Mouse (Mus musculus) neural tube, embryonic 13.5 days (tissue): Measurements from ENCODE around the gene Ropn1. TPM values are rescaled to one million over a fixed set of nuclear protein-coding genes. Genes with fewer than 3 reads are reported as not detected.
A peak's percentile ranks its signal among the peaks of the same experiment; 100 is the strongest.

Experiments used
- ATAC-seq: fragments of 200-750 bp; cut with Nextera tagmentation; 2 replicates; pipeline ENCODE4 v1.8.0; 2017; ENCODE audit warnings: low read depth, mild to moderate bottlenecking, moderate TSS enrichment, moderate library complexity
- H3K27ac ChIP-seq: fragments of 300-500 bp; sonication (generic); replicated peaks from 2 replicates; pipeline ENCODE4 v1.5.1; 2015; ENCODE audit warnings: moderate library complexity, mild to moderate bottlenecking, inconsistent platforms
- H3K27me3 ChIP-seq: fragments of 300-500 bp; sonication (generic); 2 replicates; pipeline ENCODE4 v1.6.1; 2015; ENCODE audit warnings: mild to moderate bottlenecking, inconsistent platforms
- H3K36me3 ChIP-seq: fragments of 300-500 bp; sonication (generic); 2 replicates; pipeline ENCODE4 v1.6.1; 2015; ENCODE audit warnings: mild to moderate bottlenecking, inconsistent platforms
- H3K4me1 ChIP-seq: fragments of 300-500 bp; sonication (generic); replicated peaks from 2 replicates; pipeline ENCODE4 v1.6.1; 2015; ENCODE audit warnings: inconsistent platforms
- H3K4me2 ChIP-seq: fragments of 300-500 bp; sonication (generic); 2 replicates; pipeline ENCODE4 v1.6.1; 2015; ENCODE audit warnings: inconsistent platforms, mild to moderate bottlenecking, moderate library complexity
- H3K4me3 ChIP-seq: fragments of 300-500 bp; sonication (generic); 2 replicates; pipeline ENCODE4 v1.5.1; 2015; ENCODE audit warnings: mild to moderate bottlenecking, inconsistent platforms
- H3K9ac ChIP-seq: fragments of 300-500 bp; sonication (generic); 2 replicates; pipeline ENCODE4 v1.6.1; 2015; ENCODE audit warnings: moderate library complexity, mild to moderate bottlenecking, inconsistent platforms
- H3K9me3 ChIP-seq: fragments of 300-500 bp; sonication (generic); 2 replicates; pipeline ENCODE4 v1.6.1; 2016; ENCODE audit warnings: inconsistent platforms
- WGBS: fragments of 180-500 bp; shearing (Covaris S2); methylation state at CpG from one replicate; pipeline ENCODE4 v1.1.7; 2015; 5-methylcytosine and 5-hydroxymethylcytosine counted together
- polyA plus RNA-seq: library from polyadenylated mRNA; unstranded; fragments of >200 nt; fragmentation: Nextera tagmentation; extraction: Ambion mirVana; gene quantifications from 2 replicates; pipeline ENCODE4 v1.2.1, GENCODE M21; 2015

The Ropn1 gene
- polyA plus RNA-seq, 1 experiment from 2014 or later, result not detected

- H3K4me3 ChIP-seq, result peak overlapping the region; percentile 34
- 27% methylated on average over 5 of the region's 5 CpGs for WGBS
- H3K9me3 ChIP-seq, result no peaks in the 10 kb centered on the region
- H3K27me3 ChIP-seq, result peaks cover 12% of the 10 kb centered on the region
- H3K4me1 ChIP-seq, result peaks cover 13% of the 10 kb centered on the region
- H3K27ac ChIP-seq, result no peak overlapping the region
- H3K4me2 ChIP-seq, result peak overlapping the region; percentile 57
- peak overlapping the region; percentile 53 for H3K9ac ChIP-seq
- no peak for ATAC-seq
- H3K36me3 ChIP-seq, result no peaks in the 10 kb centered on the region
Measured at GRCm38 (mm10) chr16:34657983-34658382, 8.3 kb downstream of the Ropn1 start.

DNA sequence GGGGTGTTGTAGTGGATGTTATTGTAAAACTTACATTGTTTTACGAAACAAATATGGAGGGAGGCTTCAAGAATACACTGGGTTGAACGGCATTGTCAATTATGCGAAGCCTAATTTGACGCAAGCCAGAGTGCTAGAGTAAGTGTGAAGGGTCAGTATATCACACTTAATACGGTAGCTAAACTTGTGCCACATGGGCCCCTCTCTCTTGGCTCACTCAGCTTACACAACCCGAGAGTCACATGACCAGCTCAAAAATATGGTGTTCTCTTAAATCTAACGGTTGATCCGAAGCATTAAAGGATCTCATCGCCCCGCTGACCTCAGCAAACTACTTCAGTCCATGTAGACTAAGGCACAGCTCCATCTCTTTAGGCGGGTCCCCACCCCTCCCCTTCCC is 8.7 kb downstream of the Ropn1 start:
- H3K36me3 ChIP-seq, result no peaks in the 10 kb centered on the region
- H3K27ac ChIP-seq, result no peak overlapping the region
- H3K4me1 ChIP-seq, result peaks cover 13% of the 10 kb centered on the region
- H3K9ac ChIP-seq, result no peak overlapping the region
- ATAC-seq, result no peak; the same call in 1 of the 2 replicates
- 49% methylated on average over 11 of the region's 11 CpGs for WGBS
- peak overlapping the region; percentile 57 for H3K4me2 ChIP-seq
- no peak overlapping the region for H3K4me3 ChIP-seq
- H3K9me3 ChIP-seq, result no peaks in the 10 kb centered on the region
- peaks cover 12% of the 10 kb centered on the region for H3K27me3 ChIP-seq

GRCm38 (mm10) chr16:34664553-34664952 is 14.8 kb downstream of the Ropn1 start:
- no peak overlapping the region for H3K27ac ChIP-seq
- no peaks in the 10 kb centered on the region for H3K9me3 ChIP-seq
- H3K36me3 ChIP-seq, result no peaks in the 10 kb centered on the region
- no peak overlapping the region for H3K4me3 ChIP-seq
- ATAC-seq, result no peak
- no peak overlapping the region for H3K9ac ChIP-seq
- H3K27me3 ChIP-seq, result peaks cover 34% of the 10 kb centered on the region
- 72% methylated on average over 3 of the region's 3 CpGs for WGBS
- H3K4me2 ChIP-seq, result no peak overlapping the region
- peaks cover 10% of the 10 kb centered on the region for H3K4me1 ChIP-seq

GRCm38 (mm10) chr16:34667031-34667726 is 17.5 kb downstream of the Ropn1 start:
- Histone ChIP-seq H3K36me3 (no peaks in the 10 kb centered on the region), H3K4me2 (peak overlapping the region; percentile 45), H3K9me3 (no peaks in the 10 kb centered on the region), H3K4me3 (peak overlapping the region; percentile 3; the same call in 1 of the 2 replicates), H3K9ac (no peak overlapping the region), H3K4me1 (peaks cover 10% of the 10 kb centered on the region), H3K27me3 (peaks cover 42% of the 10 kb centered on the region), H3K27ac (no peak overlapping the region)
- peak; percentile 80 for ATAC-seq
- WGBS, result 3% methylated on average over 20 of the region's 20 CpGs

GRCm38 (mm10) chr16:34668341-34668740 is 18.6 kb downstream of the Ropn1 start:
- H3K4me3 ChIP-seq, result no peak overlapping the region
- 62% methylated on average over 9 of the region's 9 CpGs for WGBS

DNA sequence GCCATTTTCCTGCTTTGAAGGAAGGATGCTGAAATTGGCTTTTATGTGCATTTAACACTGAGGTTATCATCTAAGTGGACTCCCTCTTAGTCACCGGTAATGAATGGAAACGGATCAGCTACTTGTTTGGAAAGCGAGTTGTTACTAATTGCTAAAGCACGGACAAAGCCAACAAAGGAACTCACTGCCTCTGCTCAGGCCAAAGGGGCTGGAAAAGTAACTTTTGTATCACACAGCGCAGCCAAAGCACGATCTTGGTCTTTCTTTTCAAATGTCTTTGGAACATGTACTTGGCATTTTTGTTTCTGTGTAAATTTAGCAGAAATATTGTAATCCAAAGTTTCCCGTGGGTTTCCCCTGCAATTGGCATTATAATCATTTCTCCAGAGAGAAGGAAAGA is 22.2 kb downstream of the Ropn1 start:
- 58% methylated on average over 7 of the region's 7 CpGs for WGBS
- Histone ChIP-seq H3K4me2 (no peak overlapping the region), H3K36me3 (no peaks in the 10 kb centered on the region), H3K9me3 (no peaks in the 10 kb centered on the region), H3K27me3 (peaks cover 24% of the 10 kb centered on the region), H3K27ac (no peak overlapping the region), H3K4me3 (no peak overlapping the region), H3K4me1 (peaks cover 13% of the 10 kb centered on the region), H3K9ac (no peak overlapping the region)
- no peak for ATAC-seq

More at GRCm38 (mm10) chr16:34668341-34668740, 18.6 kb downstream of the Ropn1 start:
- Histone ChIP-seq H3K9ac (no peak overlapping the region), H3K36me3 (no peaks in the 10 kb centered on the region), H3K27me3 (peaks cover 42% of the 10 kb centered on the region), H3K9me3 (no peaks in the 10 kb centered on the region), H3K27ac (no peak overlapping the region), H3K4me2 (no peak overlapping the region), H3K4me1 (peaks cover 10% of the 10 kb centered on the region)
- ATAC-seq, result no peak

DNA sequence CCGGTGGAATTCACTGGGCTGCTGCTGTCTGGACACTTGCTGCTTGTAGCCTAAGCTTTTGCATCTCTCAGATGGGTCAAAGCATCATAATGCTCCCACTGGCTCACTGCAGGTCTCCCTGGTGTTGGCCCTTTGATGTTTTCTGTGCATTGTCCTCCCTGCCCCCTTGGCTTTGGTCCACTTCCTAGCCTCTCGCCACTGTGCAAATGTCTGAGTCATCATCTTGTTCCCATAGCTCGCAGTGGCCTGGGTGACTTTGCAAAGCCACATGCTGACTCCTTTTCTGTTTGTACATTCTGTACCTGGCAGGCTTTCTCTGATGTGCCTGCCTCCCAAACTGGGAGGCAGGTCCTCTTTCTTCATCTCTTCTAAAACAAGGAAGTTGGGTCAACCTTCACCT is 23.1 kb downstream of the Ropn1 start:
- H3K4me3 ChIP-seq, result no peak overlapping the region
- H3K4me2 ChIP-seq, result no peak overlapping the region
- peaks cover 6% of the 10 kb centered on the region for H3K4me1 ChIP-seq
- 56% methylated on average over 3 of the region's 3 CpGs for WGBS
- H3K9ac ChIP-seq, result no peak overlapping the region
- peaks cover 19% of the 10 kb centered on the region for H3K27me3 ChIP-seq
- no peaks in the 10 kb centered on the region for H3K9me3 ChIP-seq
- no peak overlapping the region for H3K27ac ChIP-seq
- H3K36me3 ChIP-seq, result no peaks in the 10 kb centered on the region
- ATAC-seq, result no peak

DNA sequence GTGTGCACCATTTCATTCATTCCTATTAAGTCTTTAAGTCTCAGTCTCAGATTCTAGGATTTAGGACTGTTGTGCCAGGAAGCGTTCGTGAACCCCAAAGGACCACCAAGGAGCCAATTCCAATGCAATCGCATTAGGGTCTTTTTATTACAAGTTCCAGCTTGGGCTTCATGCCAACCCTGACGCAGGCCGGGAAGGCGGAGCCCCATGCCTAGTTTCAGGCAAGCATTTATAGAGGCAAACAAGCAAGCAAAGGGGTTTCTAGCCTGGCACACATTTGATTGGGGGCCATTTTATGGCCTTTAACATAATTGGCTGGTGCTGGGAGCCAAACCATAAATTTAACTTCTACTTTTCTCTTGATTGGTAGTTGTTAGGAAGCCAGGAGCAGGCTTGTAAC is 24.6 kb downstream of the Ropn1 start:
- WGBS, result 36% methylated on average over 6 of the region's 6 CpGs
- ATAC-seq, result peak; percentile 53; the same call in 1 of the 2 replicates

GRCm38 (mm10) chr16:34681823-34682222 is 32.1 kb downstream of the Ropn1 start:
- H3K9me3 ChIP-seq, result no peaks in the 10 kb centered on the region
- no peak overlapping the region for H3K4me3 ChIP-seq
- no peak overlapping the region for H3K4me2 ChIP-seq
- no peak overlapping the region for H3K9ac ChIP-seq
- H3K4me1 ChIP-seq, result no peaks in the 10 kb centered on the region
- H3K27me3 ChIP-seq, result no peaks in the 10 kb centered on the region
- no peak overlapping the region for H3K27ac ChIP-seq
- H3K36me3 ChIP-seq, result no peaks in the 10 kb centered on the region
- ATAC-seq, result no peak

More for the DNA sequence above, 24.6 kb downstream of the Ropn1 start:
- Histone ChIP-seq H3K4me2 (no peak overlapping the region), H3K4me1 (peaks cover 4% of the 10 kb centered on the region; the same call in 1 of the 2 replicates), H3K9ac (no peak overlapping the region), H3K36me3 (no peaks in the 10 kb centered on the region), H3K27me3 (peaks cover 10% of the 10 kb centered on the region), H3K27ac (no peak overlapping the region), H3K9me3 (no peaks in the 10 kb centered on the region), H3K4me3 (no peak overlapping the region)

- no peak overlapping the region for H3K9ac ChIP-seq
- H3K27me3 ChIP-seq, result no peaks in the 10 kb centered on the region
- WGBS, result 76% methylated on average over 3 of the region's 3 CpGs
- peak overlapping the region; percentile 68 for H3K4me3 ChIP-seq
- H3K4me1 ChIP-seq, result peaks cover 9% of the 10 kb centered on the region
- ATAC-seq, result no peak
- H3K9me3 ChIP-seq, result no peaks in the 10 kb centered on the region
- no peaks in the 10 kb centered on the region for H3K36me3 ChIP-seq
- peak overlapping the region; percentile 78 for H3K4me2 ChIP-seq
- peak overlapping the region; percentile 85; the same call in 1 of the 2 replicates for H3K27ac ChIP-seq
Measured at GRCm38 (mm10) chr16:34689879-34690278, 40.2 kb downstream of the Ropn1 start.

GRCm38 (mm10) chr16:34690334-34691144 is 40.8 kb downstream of the Ropn1 start, which contains the start of gene Ccdc14:
Gene Ccdc14 (plus strand): TSS chr16:34690616.
- Histone ChIP-seq H3K9ac (peak within 1 kb of the TSS; percentile 73), H3K27ac (peak within 1 kb of the TSS; percentile 85), H3K4me2 (peak within 1 kb of the TSS; percentile 78), H3K27me3 (no peaks in the 10 kb centered on the region), H3K4me1 (peaks cover 9% of the 10 kb centered on the region), H3K4me3 (peak within 1 kb of the TSS; percentile 68), H3K36me3 (no peaks in the 10 kb centered on the region), H3K9me3 (no peaks in the 10 kb centered on the region)
- ATAC-seq, result peak; percentile 97
- WGBS, result 1% methylated on average over 53 of the region's 53 CpGs

DNA sequence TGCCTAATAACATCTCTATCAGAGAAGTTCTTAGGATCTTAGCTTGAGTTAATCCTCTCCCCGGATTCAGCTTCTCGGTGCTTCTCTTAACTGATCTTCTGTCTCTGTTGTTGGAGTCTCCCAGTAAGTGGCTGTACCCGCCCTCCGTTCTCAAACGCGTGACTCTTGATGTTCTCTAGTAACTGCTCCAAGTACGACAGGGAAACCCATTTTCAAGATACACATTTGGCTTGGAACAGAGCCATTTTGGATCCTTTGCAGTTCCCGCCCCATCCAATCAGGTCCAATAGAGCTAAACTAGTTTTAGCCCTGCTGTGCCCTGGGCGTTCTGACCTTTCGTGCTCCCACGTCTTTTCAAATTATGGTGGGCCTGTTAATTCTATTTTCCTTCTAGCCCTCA is 41.4 kb downstream of the Ropn1 start:
- peak overlapping the region; percentile 85; the same call in 1 of the 2 replicates for H3K27ac ChIP-seq
- H3K4me1 ChIP-seq, result peaks cover 9% of the 10 kb centered on the region
- no peaks in the 10 kb centered on the region for H3K36me3 ChIP-seq
- H3K9me3 ChIP-seq, result no peaks in the 10 kb centered on the region
- 10% methylated on average over 11 of the region's 11 CpGs for whole genome bisulfite sequencing
- peak overlapping the region; percentile 68 for H3K4me3 ChIP-seq
- H3K9ac ChIP-seq, result peak overlapping the region; percentile 73
- ATAC-seq, result no peak
- H3K27me3 ChIP-seq, result no peaks in the 10 kb centered on the region
- H3K4me2 ChIP-seq, result peak overlapping the region; percentile 78
